Mouse (Mus musculus) colon, adult 2 months (tissue): ENCODE data around the gene Sp9. TPM values are rescaled to one million over a fixed set of nuclear protein-coding genes. Genes with fewer than 3 reads are reported as not detected.

ENCODE experiments used
- polyA plus RNA-seq: library from polyadenylated mRNA; depleted of rRNA; stranded (reverse); fragments of >200 nt; gene quantifications from 2 replicates; pipeline ENCODE4 v1.2.3, GENCODE M21; 2012; rRNA removed

Sp9 gene
- 0.02 TPM in 1 of 2 replicates, not detected in the other for polyA plus RNA-seq

DNA sequence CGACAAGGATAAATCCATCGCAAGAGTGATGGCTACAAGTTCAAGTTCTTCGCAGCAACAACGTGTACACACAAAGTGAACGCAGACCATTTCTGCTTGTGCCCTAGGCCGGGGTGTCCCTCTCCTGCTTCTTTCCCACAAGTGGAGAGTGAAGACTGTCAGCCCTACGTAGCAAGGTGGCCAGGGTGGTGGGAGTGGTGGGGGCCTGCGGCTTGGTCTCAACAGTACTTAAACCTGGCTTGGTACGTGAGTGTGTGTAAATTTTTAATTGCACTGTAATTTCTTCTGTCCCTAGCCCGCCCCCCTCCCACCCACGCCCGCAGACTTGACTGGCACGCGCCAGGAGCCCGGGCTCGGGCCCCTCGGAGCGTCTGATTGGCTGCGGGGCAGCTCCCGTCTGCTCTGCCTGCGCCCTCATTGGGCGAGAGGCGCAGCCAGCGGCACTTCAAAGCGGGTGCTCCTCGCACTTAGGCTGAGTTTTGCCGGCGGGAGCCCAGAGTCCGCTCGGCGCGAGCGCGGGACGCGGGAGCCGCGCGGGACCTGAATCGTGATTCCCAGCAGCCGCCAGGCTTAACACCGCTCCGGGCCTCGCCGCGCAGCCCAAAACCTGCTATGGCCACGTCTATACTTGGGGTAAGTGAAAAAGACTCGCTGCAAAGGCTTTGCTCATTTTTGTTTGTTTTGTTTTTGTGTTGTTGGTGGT lies at the start of gene Sp9:
TSS of gene Sp9 (plus strand) at position 467 of the 703 bp plus-strand sequence.

DNA sequence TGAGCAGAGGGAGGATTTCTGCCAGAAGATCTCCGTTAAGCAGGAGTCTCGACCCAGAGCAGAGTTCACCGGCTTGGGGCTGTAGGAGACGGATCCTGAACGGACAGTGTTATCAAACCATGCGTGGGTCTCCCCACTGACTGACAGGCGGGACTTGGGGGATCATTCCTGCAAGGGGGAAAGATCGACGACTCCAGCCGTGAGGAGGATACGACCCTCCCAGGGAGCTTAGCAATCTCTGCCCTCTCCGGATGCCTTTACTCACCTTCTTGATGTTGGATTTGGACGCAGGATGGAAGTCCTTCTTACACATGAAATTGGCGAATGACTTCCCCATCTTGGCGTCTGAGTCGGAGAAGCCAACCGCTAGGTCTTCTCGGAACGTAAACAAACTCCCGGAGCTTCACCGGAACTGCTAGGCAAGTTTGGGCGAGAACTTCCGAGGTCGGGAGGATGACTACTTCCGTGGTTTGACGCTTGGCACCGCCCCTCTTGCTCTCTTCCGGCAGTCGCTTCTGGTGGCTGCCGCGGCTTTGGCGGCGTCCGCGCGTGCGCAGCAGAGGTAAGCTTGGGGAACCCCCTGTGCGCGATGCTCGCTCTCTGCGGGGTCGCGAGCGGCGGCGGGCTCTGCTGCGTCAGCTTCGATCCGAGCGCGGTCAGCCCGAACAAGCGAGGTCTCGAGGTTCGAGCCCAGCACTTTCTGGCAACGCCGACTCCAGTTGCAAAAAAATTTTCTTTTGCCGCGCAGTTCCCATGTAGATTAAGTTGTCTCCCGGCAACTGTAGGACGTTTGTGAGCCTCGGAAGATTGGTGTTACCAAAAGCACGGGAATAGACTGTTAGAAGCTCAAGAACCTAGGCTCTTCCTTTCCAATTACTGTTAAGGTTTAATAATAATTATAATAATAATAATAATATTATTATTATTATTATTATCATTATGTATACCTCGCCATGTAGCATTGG lies 40.7 kb downstream of the Sp9 start, which contains the start of the genes Scrn3 and Cir1:
TSS of gene Scrn3 (plus strand) at position 450 of the 965 bp plus-strand sequence.
TSS of gene Cir1 (minus strand) at position 550 of the 965 bp plus-strand sequence.

Other genes with a start within 250 kb of the Sp9 start
- gene Ola1, start 53.0 kb upstream of the Sp9 start, polyA plus RNA-seq = 3.2 and 3.7 TPM in 2 replicates
- gene Scrn3, start 40.7 kb downstream of the Sp9 start, polyA plus RNA-seq = 2.6 and 2.8 TPM in 2 replicates
- gene Cir1, start 40.8 kb downstream of the Sp9 start, polyA plus RNA-seq = 0.93 and 1.1 TPM in 2 replicates
- 1.7 and 2.2 TPM in 2 replicates for gene Gpr155, start 114.6 kb downstream of the Sp9 start, polyA plus RNA-seq